Mouse (Mus musculus) heart, adult 11 months (tissue): Measurements from ENCODE around the gene Setd5.

Experiments
- DNase-seq: peaks from one replicate; pipeline ENCODE4 v3.0.0; 2022

The Setd5 gene

DNA sequence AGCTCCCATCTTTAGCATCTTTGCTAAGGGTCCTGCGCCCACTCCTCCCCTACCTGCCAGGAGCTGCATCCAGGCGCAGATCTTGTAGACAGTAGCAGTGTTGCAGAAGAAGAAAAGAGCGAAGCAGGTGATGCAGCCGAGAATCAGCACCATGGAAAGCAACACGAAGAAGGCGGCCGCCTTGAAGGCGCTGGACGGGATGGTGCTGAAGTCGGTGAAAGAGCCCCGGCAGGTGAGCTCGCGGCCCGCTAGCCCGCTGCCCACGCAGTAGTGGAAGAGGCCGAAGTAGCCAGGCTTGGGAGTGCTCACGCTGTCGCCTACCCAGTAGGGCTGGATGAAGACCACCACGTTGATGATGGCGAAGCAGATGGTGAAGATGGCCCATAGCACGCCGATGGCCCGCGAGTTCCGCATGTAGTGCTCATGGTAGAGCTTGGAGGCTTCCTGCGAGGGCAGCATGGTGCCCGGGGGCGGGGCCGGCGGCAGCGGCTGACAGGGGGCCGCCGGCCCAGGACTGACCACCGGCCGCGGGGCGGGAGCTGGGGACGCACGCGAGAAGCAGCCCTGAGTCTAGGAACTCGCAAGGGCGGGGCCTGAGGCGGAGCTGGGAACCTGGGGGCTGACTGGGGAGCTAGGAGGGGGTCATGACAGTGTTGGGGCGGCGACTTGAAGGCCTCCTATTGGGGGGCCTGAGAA is 116.7 kb downstream of the Setd5 start:
- peak; percentile 77 for DNase-seq

GRCm38 (mm10) chr6:113194517-113194840 is 117.3 kb downstream of the Setd5 start:
- DNase-seq = no peak

DNA sequence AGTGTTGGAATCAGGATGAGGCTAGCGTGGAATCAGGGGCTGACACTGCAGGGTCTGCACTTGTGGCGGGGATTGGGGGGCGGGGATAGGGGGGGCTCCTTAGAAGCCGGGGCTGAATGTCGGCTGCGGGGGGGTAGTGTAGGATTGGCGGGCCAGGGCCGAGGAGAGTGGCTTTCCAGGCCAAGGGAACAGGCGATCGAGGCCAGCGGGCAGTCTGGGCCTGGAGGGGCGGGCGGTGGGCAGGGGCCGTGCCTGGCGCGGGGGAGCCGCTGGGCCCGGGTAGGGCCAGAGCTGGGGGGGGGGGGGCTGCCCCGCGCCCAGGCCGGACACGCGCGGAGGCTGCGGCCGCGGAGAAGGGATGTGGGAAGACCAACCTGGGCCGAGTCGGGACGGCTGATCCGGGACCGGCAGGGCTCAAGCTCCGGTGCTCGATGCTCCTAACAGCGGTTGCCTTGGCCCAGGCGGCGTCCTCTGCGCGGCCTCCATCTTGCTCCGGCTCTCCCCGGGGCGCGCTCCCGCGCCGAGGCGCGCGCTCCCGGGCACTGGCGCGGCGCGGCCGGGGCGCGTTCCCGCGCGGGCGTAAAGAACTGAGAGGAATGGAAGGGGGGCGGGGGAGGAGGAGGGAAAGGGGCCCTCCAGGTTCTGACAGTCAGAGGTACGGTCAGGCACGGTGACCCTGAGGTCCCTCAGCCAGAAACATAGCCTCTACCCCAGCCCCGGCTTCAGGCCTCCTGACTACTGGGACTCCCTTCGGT is 117.9 kb downstream of the Setd5 start, which contains the start of gene Lhfpl4:
Gene Lhfpl4, minus strand, starts transcription at position 544 of the 755 bp plus-strand sequence.
- peak; percentile 86 for DNase-seq

GRCm38 (mm10) chr6:113195596-113195992 is 118.4 kb downstream of the Setd5 start:
- DNase-seq = peak; percentile 72
